Mouse (Mus musculus) kidney, postnatal 10 days (tissue): ENCODE results near the gene Fthl17e.
"Not testable (repeated sequence)": the region's sequence is repeated elsewhere in the genome, so short reads cannot be mapped to it uniquely, and the experiment has no call there.

ENCODE experiments used
- DNase-seq: peaks from one replicate; pipeline ENCODE4 v3.0.0; 2021; ENCODE audit warnings: mixed read lengths

Gene Fthl17e

GRCm38 (mm10) chrX:9033193-9033592 lies at the start of gene Fthl17e:
Gene Fthl17e (plus strand): TSS chrX:9033493.
- not testable (repeated sequence) for DNase-seq

- not testable (repeated sequence) for DNase-seq
These were observed 46.6 kb upstream of the Fthl17e start, which contains the start of gene Fthl17d for GRCm38 (mm10) chrX:8986655-8987054. Gene Fthl17d (minus strand): TSS chrX:8986755.

DNA sequence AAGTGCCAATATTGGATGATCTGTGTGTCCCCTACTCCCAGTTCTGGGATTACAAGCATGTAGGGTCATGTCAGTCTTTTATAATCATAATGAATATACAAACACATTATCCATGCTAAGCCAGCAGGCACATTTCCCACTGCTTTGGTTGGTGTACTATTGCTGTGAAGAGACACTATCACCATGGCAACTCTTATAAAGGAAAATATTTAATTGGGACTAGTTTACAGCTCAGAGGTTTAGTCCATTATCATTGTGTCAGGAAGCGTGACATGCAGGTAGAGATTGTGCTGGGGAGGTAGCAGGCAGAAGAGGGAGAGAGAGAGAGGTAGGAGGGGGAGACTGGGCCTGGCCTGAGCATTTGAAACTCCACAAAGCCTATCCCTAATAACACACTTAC lies 17.2 kb upstream of the Fthl17e start:
- no peak for DNase-seq

DNA sequence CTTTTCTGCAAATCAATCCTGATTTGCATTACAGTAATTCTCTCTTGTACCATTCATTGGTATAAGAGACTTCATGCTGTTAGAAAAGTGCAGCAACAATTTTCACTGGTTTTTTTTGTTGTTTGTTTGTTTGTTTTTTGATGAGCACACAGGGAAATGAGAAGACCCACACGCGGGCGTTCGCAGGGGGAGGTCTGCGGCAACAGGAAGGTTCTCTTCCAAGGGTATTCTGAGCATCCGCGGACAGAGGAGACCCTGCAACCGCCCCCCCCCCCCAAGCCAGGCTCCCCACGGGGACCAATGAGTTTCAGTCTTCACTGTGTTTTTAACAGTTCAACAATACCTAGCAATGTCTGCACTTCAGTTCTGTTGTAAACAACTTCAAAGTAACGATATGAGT lies 13.8 kb upstream of the Fthl17e start:
- DNase-seq, result no peak

- DNase-seq, result peak; percentile 5
These were observed 8.3 kb downstream of the Fthl17e start for GRCm38 (mm10) chrX:9041611-9042010.

GRCm38 (mm10) chrX:9060952-9061351 lies 27.7 kb downstream of the Fthl17e start:
- peak; percentile 70 for DNase-seq

DNA sequence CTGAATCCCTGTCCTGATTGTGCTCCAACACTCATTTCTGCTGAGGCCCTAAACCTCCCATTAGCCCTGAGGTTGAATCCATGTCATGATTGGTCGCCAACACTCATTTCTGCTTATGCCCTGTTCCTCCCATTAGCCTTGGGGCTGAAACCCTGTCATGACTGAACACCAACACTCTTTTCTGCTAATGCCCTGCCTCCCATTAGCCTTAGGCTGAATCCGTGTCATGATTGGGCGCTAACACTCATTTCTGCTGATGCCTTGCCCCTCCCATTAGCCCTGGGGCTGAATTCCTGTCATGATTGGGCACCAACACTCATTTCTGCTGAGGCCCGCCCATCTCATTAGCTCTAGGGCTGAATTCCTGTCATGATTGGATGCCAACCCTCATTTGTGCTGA lies 28.8 kb downstream of the Fthl17e start:
- no peak for DNase-seq

GRCm38 (mm10) chrX:9062715-9063114 lies 29.4 kb downstream of the Fthl17e start, which contains the start of gene Fthl17f:
Gene Fthl17f (plus strand): TSS chrX:9063015.
- not testable (repeated sequence) for DNase-seq

DNA sequence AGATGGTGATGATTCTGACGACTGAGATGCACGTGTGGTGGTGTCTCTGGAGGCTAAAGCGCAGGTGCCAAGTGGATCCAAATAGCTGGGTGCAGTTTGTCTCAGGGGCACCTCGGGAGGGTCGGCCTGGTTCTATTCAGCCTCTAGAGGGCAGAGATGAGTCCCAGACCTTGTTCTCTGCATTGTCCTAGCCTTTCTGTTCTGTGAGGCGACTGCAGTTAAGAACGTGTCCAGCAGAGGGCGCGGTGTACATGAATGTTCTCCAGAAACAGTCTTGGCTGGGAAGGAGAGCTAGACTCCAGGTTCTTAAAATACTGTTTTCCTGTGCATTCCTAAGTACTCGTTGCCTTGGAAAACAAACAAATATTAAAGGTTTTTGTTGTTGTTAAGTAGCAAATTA lies 44.4 kb downstream of the Fthl17e start:
- peak; percentile 84 for DNase-seq
